In the genomic region with DNA sequence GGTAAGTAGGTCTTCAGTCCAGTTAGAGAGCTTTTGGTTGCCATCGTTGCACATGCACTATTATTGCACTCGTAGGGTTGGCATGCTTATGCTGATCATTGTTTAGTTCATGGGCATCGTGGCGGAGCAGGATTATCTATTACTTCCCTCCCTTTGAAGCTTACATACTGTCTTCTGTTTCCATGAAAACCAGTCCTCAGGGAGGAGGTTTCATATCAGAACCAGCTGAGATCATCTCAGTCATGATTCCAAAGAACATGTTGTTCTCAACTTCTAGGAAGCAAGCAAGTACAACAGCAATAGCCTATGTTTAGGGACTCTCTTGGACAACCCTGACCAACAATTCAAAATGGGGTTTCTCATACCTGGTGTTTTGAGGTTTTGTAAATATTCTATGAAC, we compare ENCODE assay signal across 32 mouse cellular contexts.
"Had no signal": no experiment of that assay in that cellular context is flagged by ENCODE, and none has a peak within 500 bp of the region (broad histone marks: within the 10 kb centered on the region; RNA-seq: fewer than 3 reads in every experiment).

No protein-coding gene starts in this region.

- ATAC-seq: liver, embryonic 12.5 days; liver, postnatal 0 days; lung, postnatal 0 days; midbrain, embryonic 13.5 days; midbrain, embryonic 15.5 days; midbrain, embryonic 16.5 days had no signal

- H3K4me2 ChIP-seq: limb, embryonic 12.5 days; limb, embryonic 13.5 days; limb, embryonic 15.5 days; liver, embryonic 11.5 days; liver, embryonic 12.5 days; liver, embryonic 13.5 days; liver, embryonic 15.5 days; lung, embryonic 14.5 days; lung, embryonic 15.5 days; midbrain, embryonic 11.5 days; midbrain, embryonic 12.5 days; midbrain, embryonic 13.5 days; midbrain, embryonic 15.5 days; neural tube, embryonic 12.5 days had no signal

- H3K9ac ChIP-seq: limb, embryonic 12.5 days; limb, embryonic 13.5 days; limb, embryonic 15.5 days; liver, embryonic 12.5 days; liver, embryonic 13.5 days; liver, embryonic 14.5 days; liver, embryonic 15.5 days; liver, postnatal 0 days; lung, embryonic 14.5 days; lung, embryonic 15.5 days; midbrain, embryonic 12.5 days; midbrain, embryonic 13.5 days; midbrain, embryonic 15.5 days; neural tube, embryonic 12.5 days had no signal

- H3K27ac ChIP-seq: limb, embryonic 12.5 days; limb, embryonic 15.5 days; liver, embryonic 12.5 days; liver, embryonic 13.5 days; liver, embryonic 14.5 days; liver, embryonic 15.5 days; lung, embryonic 15.5 days; macrophage; midbrain, embryonic 10.5 days; midbrain, embryonic 12.5 days; midbrain, embryonic 13.5 days; midbrain, embryonic 15.5 days; neural tube, embryonic 12.5 days had no signal

- DNase-seq: left cerebral cortex, postnatal 4 days; liver; liver, embryonic 13.5 days; liver, postnatal 0 days; lung, adult 18-20 months; lung, adult 2 months; lung, embryonic 14.5 days; lung, postnatal 10 days; lung, postnatal 14 days; lung, postnatal 36 days; lung, postnatal 4 days; midbrain, embryonic 14.5 days had no signal

- H3K4me3 ChIP-seq: limb, embryonic 10.5 days; limb, embryonic 12.5 days; limb, embryonic 13.5 days; limb, embryonic 15.5 days; liver, embryonic 12.5 days; liver, embryonic 13.5 days; liver, embryonic 15.5 days; lung, embryonic 15.5 days; megakaryocyte, embryonic 14.5 days; midbrain, embryonic 10.5 days; midbrain, embryonic 12.5 days; midbrain, embryonic 13.5 days; midbrain, embryonic 15.5 days; myocyte; neural tube, embryonic 12.5 days had no signal

- H3K27me3 ChIP-seq: limb, embryonic 12.5 days; limb, embryonic 13.5 days; limb, embryonic 15.5 days; liver, embryonic 12.5 days; liver, embryonic 13.5 days; liver, embryonic 15.5 days; lung, embryonic 15.5 days; megakaryocyte, embryonic 14.5 days; midbrain, embryonic 12.5 days; midbrain, embryonic 13.5 days; midbrain, embryonic 15.5 days; neural tube, embryonic 12.5 days had no signal

- H3K9me3 ChIP-seq: limb, embryonic 10.5 days; limb, embryonic 12.5 days; limb, embryonic 13.5 days; limb, embryonic 15.5 days; liver, embryonic 12.5 days; liver, embryonic 13.5 days; liver, embryonic 15.5 days; lung, embryonic 15.5 days; midbrain, embryonic 10.5 days; midbrain, embryonic 12.5 days; midbrain, embryonic 13.5 days; midbrain, embryonic 15.5 days; neural tube, embryonic 12.5 days had no signal

- H3K4me1 ChIP-seq: liver, embryonic 12.5 days; liver, embryonic 13.5 days; liver, embryonic 15.5 days; lung, embryonic 15.5 days; megakaryocyte, embryonic 14.5 days; midbrain, embryonic 10.5 days; midbrain, embryonic 13.5 days; midbrain, embryonic 15.5 days; neural tube, embryonic 12.5 days had no signal

- H3K36me3 ChIP-seq: limb, embryonic 10.5 days; limb, embryonic 15.5 days; liver, embryonic 12.5 days; liver, embryonic 13.5 days; liver, embryonic 15.5 days; lung, embryonic 15.5 days; midbrain, embryonic 10.5 days; midbrain, embryonic 12.5 days; midbrain, embryonic 13.5 days; midbrain, embryonic 15.5 days; neural tube, embryonic 12.5 days had no signal
